Mouse (Mus musculus) cerebellum, adult 2 months (tissue): ENCODE measurements around the gene Os9. TPM values are rescaled to one million over a fixed set of nuclear protein-coding genes. Genes with fewer than 3 reads are reported as not detected.

Experiments used
- DNase-seq, 2 experiments: peaks; one replicate each; pipeline ENCODE4 v3.0.0; 2021
- H3K27ac ChIP-seq: fragments of 200-500 bp; 2 replicates; pipeline ENCODE4 v1.5.1; 2012; ENCODE audit warnings: low read length, control low read depth, inconsistent platforms; ENCODE audit not compliant: insufficient read depth
- H3K27me3 ChIP-seq: fragments of 200-500 bp; 2 replicates; pipeline ENCODE4 v1.6.1; 2012; ENCODE audit warnings: inconsistent platforms, mild to moderate bottlenecking, low read length, moderate library complexity; ENCODE audit not compliant: control insufficient read depth, insufficient read depth
- H3K4me1 ChIP-seq: fragments of 200-500 bp; 2 replicates; pipeline ENCODE4 v1.6.1; 2011; ENCODE audit warnings: low read length; ENCODE audit not compliant: control insufficient read depth, insufficient read depth
- H3K4me3 ChIP-seq: fragments of 200-500 bp; replicated peaks from 2 replicates; pipeline ENCODE3; 2011; ENCODE audit warnings: mild to moderate bottlenecking, low read depth, low read length, control low read depth; ENCODE audit not compliant: insufficient read depth
- CTCF ChIP-seq: fragments of 200-500 bp; IDR thresholded peaks from 2 replicates; pipeline ENCODE4 v1.5.1; 2011; ENCODE audit warnings: low read depth, mild to moderate bottlenecking, control low read depth, low read length, moderate library complexity, borderline replicate concordance; ENCODE audit not compliant: insufficient read depth
- POLR2A ChIP-seq: fragments of 200-500 bp; IDR thresholded peaks from 2 replicates; pipeline ENCODE4 v1.6.1; 2011; ENCODE audit warnings: low read length, control low read depth, borderline replicate concordance; ENCODE audit not compliant: insufficient read depth
- WGBS: fragments of 180-500 bp; shearing (Covaris S2); methylation state at CpG from one replicate; pipeline ENCODE4 v1.1.7; 2018; 5-methylcytosine and 5-hydroxymethylcytosine counted together
- polyA plus RNA-seq: library from polyadenylated mRNA; depleted of rRNA; stranded (reverse); fragments of >200 nt; gene quantifications from 2 replicates; pipeline ENCODE4 v1.2.3, GENCODE M21; 2012

The Os9 gene
- polyA plus RNA-seq, 1 experiment = 98.9 TPM

DNA sequence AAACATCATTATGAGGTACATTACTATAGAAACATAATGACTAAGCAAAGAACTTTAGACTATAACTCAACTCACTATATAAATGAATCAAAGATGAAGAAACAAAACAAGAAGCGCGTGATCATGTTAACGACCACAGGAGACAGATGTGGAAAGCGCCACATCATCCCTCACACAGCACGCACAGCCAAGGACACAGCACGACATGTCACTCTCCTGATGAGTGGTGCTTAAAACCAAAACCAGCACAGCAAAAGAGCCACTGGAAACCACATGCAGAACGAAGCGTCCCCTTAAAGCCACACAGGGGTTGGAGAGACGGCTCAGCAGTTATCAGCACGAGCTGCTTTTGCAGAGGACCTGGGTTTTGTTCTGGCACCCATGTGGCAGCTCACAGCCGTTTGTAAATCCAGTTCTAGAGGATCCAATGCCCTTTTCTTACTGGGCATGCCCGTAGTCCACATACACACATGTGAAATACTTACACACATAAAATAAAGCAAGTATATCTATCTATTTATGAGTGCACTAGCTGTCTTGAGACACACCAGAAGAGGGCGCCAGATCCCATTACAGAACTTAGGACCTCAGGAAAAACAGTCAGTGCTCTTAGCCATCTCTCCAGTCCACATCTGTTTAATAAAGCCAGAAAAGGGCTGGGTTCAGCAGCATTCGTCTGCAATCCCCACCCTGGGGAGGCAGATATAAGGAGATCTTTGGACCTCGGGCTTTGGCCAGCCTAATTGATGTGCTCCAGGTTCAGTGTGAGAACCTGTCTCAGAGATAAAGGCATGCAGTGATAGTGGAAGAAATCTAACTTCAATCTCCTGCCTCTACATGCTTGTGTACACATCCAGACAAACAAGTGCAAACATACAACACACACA, 9.7 kb downstream of the Os9 start:
- WGBS = 89% methylated on average over 15 of the region's 15 CpGs
- H3K4me1 ChIP-seq = no peaks in the 10 kb centered on the region
- TF ChIP-seq POLR2A (no peak), CTCF (peak; percentile 20; the same call in 1 of the 2 replicates)
- H3K27me3 ChIP-seq = no peaks in the 10 kb centered on the region
- no peak for DNase-seq
- no peak overlapping the region for H3K4me3 ChIP-seq
- H3K27ac ChIP-seq = no peak overlapping the region

DNA sequence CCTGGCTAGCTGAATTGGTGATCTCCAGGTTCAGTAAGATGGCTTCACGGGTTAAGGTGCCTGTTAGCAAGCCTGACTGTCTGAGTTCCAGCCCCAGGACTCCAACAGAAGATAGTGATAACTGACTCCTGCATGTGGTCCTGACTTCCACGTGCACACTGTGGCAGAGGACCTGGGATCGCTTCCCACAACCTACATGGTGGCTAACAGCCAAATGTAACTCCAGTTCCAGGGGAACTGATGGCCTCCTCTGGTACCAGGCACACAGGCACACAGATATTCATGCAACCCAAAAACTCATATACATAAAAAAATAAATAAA, 12.7 kb downstream of the Os9 start:
- no peak for DNase-seq
- WGBS = 40% methylated on average over 3 of the region's 3 CpGs
- Histone ChIP-seq H3K27me3 (no peaks in the 10 kb centered on the region), H3K4me1 (peaks cover 3% of the 10 kb centered on the region), H3K27ac (no peak overlapping the region), H3K4me3 (no peak overlapping the region)
- TF ChIP-seq POLR2A (no peak), CTCF (no peak)

DNA sequence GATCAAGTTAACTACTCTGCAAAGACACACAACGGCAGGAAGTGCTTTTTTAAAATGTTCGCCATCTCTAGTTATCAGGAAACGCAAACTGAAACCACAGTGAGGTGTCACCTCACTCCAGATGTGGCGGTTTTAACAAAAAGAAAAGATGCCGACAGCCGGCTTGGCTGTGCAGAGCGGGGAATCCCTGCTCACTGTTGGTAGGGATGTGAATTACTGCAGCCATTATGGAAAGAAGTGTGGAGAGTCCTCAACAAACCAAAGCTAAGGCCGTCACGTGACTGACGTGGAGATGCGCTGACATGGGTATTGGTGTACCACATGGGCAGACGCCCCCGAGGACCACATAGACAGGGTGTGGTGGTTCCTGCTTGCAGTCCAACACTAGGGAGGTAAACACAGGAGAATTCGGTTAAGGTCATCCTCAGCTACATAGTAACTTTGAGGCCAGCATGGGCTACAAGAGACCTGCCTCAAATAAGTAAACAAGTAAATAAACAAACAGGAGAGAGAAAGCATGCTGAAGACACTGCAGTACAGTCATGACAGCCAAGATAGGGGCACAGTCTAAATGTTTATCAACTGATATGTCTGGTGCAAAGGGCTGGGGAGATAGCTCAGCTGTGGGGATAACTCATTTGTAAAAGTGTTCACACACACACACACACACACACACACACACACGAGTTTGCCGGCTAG, 13.2 kb downstream of the Os9 start:
- no peak for DNase-seq
- Histone ChIP-seq H3K27me3 (no peaks in the 10 kb centered on the region), H3K4me1 (peaks cover 7% of the 10 kb centered on the region), H3K4me3 (no peak overlapping the region), H3K27ac (no peak overlapping the region)
- WGBS = 91% methylated on average over 16 of the region's 16 CpGs
- TF ChIP-seq POLR2A (no peak), CTCF (no peak)

DNA sequence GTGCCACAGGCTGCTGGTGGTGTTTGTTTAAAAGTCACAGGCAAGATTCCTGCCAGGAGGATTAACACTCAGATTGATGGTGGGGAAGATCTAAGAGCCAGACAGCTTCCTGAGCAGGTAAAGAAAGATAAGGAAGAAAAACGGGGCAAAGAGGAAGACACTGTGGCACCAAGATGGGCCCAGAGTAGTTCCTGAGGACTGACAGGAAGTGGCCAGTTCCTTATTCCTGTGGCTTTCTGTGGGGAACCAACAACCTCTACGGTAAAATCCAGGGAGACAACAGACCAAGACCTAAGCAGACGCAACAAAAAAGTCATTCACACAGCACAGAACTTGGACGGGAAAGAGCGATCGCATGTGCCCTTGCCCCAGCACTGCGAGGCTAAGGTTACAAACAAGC, 17.3 kb downstream of the Os9 start:
- no peaks in the 10 kb centered on the region for H3K27me3 ChIP-seq
- H3K27ac ChIP-seq = no peak overlapping the region
- no peak for DNase-seq
- 83% methylated on average over 7 of the region's 7 CpGs for WGBS
- TF ChIP-seq POLR2A (no peak), CTCF (no peak)
- H3K4me3 ChIP-seq = no peak overlapping the region
- H3K4me1 ChIP-seq = peaks cover 7% of the 10 kb centered on the region

DNA sequence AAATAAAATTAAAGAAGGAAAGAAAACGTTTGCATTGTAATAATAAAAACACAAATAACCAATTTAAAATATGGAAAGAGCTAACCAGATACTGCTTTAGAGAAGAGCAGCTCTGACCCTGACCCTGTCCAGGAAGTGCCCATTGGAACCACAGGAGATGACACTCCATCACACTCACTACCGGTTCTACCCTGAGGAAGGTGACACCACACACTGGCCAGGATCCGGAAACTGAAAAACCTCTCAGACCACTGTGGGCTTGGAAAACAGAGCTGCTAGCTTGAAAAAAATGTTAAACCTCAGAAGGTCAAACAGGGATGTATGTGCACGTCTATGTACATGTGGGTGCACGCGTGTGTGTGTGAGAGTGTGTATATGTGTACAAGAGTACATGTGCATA, 19.8 kb downstream of the Os9 start:
- H3K27ac ChIP-seq = no peak overlapping the region
- H3K4me3 ChIP-seq = no peak overlapping the region
- no peaks in the 10 kb centered on the region for H3K27me3 ChIP-seq
- DNase-seq = no peak
- 85% methylated on average over 6 of the region's 6 CpGs for WGBS
- no peak for TF ChIP-seq CTCF
- no peak for TF ChIP-seq POLR2A
- H3K4me1 ChIP-seq = peaks cover 7% of the 10 kb centered on the region

DNA sequence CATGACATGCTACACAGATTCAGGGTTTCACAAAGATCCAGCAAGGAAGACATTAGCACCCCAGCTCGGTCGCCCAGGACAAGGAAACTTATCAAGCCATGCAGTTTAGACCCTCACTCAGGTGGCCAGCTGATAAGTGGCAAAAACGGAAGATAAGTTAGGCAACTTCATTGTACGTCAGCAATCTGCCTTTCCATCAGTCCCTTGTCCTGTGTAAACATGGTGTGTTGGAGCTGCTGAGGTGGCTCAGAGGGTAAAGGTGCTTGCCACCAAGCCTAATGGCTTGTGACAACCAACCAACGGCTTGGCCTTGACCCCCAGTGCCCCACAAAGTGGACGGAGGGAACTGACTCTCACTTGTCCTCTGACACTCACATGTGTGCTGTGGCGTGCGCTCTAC, 20.5 kb downstream of the Os9 start:
- 87% methylated on average over 8 of the region's 8 CpGs for WGBS

DNA sequence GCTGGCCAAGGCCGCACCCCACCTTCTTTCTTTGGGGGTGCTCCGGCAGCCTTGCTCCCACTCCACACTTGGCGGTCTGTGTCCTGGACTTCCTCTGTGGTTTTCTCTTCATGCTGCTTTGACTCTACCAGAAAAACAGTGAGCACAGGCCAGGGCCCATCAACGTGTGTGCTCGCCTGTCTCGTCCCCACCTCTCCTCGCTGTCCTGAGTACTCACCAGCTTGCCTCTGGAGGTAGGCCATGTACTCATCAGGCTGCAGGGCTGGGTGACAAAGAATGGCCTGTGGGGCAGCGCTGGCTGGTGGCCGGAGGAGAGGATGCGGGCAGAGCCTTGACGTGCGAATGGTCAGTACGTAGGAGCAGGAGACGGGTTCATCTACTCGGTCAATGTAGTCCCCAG, 21.1 kb downstream of the Os9 start:
- TF ChIP-seq POLR2A (no peak), CTCF (no peak)
- WGBS = 89% methylated on average over 15 of the region's 15 CpGs
- no peak for DNase-seq
- Histone ChIP-seq H3K4me1 (peaks cover 15% of the 10 kb centered on the region), H3K27me3 (no peaks in the 10 kb centered on the region), H3K4me3 (no peak overlapping the region), H3K27ac (no peak overlapping the region)

More for the DNA sequence above, 20.5 kb downstream of the Os9 start:
- TF ChIP-seq CTCF (no peak), POLR2A (no peak)
- Histone ChIP-seq H3K27me3 (no peaks in the 10 kb centered on the region), H3K27ac (no peak overlapping the region), H3K4me1 (peaks cover 10% of the 10 kb centered on the region), H3K4me3 (no peak overlapping the region)
- no peak for DNase-seq

DNA sequence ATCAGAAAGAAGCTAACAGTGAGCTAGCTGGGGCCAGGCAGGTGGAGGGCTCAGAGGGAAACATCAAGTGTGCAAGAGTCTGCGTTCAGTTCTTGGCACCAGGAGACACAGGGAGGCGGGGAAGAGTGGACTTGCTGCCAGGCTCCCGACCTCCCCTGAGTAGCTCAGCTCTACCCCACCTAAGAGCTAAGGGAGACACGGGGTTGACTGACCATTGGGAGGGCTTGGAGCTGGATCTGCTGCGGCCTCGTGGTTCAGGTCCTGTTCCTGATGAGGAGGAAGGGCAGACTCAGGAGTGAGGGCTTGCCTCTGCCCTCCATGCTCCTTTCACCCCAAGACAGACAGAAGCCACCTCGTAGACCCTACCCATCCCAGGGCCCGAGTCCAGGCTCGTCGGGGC, 21.7 kb downstream of the Os9 start:
- no peak for DNase-seq
- no peaks in the 10 kb centered on the region for H3K27me3 ChIP-seq
- WGBS = 75% methylated on average over 10 of the region's 10 CpGs
- H3K27ac ChIP-seq = no peak overlapping the region
- peaks cover 22% of the 10 kb centered on the region for H3K4me1 ChIP-seq
- TF ChIP-seq POLR2A (no peak), CTCF (no peak)
- no peak overlapping the region for H3K4me3 ChIP-seq
